Comparison of ENCODE assay signal across 8 mouse cellular contexts in the genomic region with DNA sequence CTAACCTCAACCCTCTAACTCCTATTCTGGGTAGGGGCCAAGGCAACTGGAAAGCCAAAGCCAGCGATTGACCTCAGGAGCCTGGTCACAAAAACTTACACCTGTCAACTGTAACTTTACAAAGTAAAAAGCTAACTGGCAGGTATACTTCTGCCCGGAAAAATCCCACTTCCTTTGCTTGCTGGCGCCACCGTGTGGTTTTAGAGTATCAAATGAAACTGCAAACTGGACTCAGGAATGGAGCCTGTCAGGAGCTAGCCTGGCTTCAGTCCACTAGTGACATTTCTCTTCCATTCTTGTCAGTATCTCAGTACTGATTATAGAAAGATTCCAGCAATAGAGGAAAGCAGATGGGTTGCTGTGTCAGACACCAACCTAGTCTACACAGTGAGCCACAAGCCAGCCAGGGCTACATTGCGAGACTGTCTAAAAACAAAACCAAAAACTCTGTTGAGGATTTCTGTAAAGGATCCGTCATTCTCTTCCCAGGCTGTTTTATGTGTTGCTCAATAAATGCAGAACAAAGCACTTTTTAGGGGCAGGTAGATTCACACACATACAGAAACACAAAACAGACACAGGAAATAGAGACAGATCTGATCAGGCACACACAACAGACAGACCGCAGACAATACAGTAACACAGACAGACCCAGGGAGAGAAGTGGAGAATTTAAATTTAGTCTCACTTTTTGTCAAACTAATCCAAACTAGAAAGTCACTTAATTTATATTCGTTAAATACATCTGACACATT. TPM values are rescaled to one million over a fixed set of nuclear protein-coding genes. Genes with fewer than 3 reads are reported as not detected.
DNase-seq lines count a peak whose midpoint lies in the region; ATAC-seq and TF ChIP-seq lines count a peak whose summit lies in the region.

No protein-coding gene starts in this region.

- WGBS in kidney, embryonic 16.5 days = 31% methylated on average over 8 of the region's 8 CpGs
- 31% methylated on average over 8 of the region's 8 CpGs for WGBS in embryonic facial prominence, embryonic 13.5 days
- 39% methylated on average over 8 of the region's 8 CpGs for WGBS in hindbrain, embryonic 15.5 days
- WGBS in stomach, postnatal 0 days = 32% methylated on average over 8 of the region's 8 CpGs

- H3K9ac ChIP-seq in kidney, embryonic 16.5 days (replicated peaks; ENCODE audit: low read length) = no peak overlapping the region
- 0 out of 2 replicates have a peak overlapping the region, but pooled peaks have one; percentile 36 for H3K9ac ChIP-seq in embryonic facial prominence, embryonic 13.5 days
- H3K9ac ChIP-seq in hindbrain, embryonic 15.5 days = no peak overlapping the region
- no peak overlapping the region for H3K9ac ChIP-seq in stomach, postnatal 0 days (ENCODE audit: low read length)

- no peak overlapping the region for H3K4me3 ChIP-seq in kidney, embryonic 16.5 days (ENCODE audit: low read length)
- no peak overlapping the region for H3K4me3 ChIP-seq in embryonic facial prominence, embryonic 13.5 days
- no peak overlapping the region for H3K4me3 ChIP-seq in hindbrain, embryonic 15.5 days
- H3K4me3 ChIP-seq in stomach, postnatal 0 days (ENCODE audit: low read depth, low read length) = no peak overlapping the region

- no peak for TF ChIP-seq EP300 in stomach, postnatal 0 days (optimal IDR thresholded peaks at IDR 0.05)

- intact Hi-C loops in left cerebral cortex, postnatal 14 days (cut with DNase I) = loop anchor here (2.0 to 10.0 kb wide), 2 partner anchors 55 to 85 kb away; partner anchors contain the start of gene Mccc1

- H3K27ac ChIP-seq in kidney, embryonic 16.5 days (ENCODE audit: low read length) = no peak overlapping the region
- no peak overlapping the region for H3K27ac ChIP-seq in embryonic facial prominence, embryonic 13.5 days
- no peak overlapping the region for H3K27ac ChIP-seq in hindbrain, embryonic 15.5 days (replicated peaks)
- H3K27ac ChIP-seq in stomach, postnatal 0 days (replicated peaks) = no peak overlapping the region

- TF ChIP-seq CTCF in stomach, postnatal 0 days (IDR thresholded peaks at IDR 0.05; ENCODE audit: low read depth) = peak; percentile 86

- peaks cover 2% of the 10 kb centered on the region; the same call in 1 of the 2 replicates for H3K4me1 ChIP-seq in kidney, embryonic 16.5 days (ENCODE audit: insufficient read depth, low read length)
- no peaks in the 10 kb centered on the region for H3K4me1 ChIP-seq in embryonic facial prominence, embryonic 13.5 days
- peaks cover 2% of the 10 kb centered on the region for H3K4me1 ChIP-seq in hindbrain, embryonic 15.5 days (replicated peaks)
- no peaks in the 10 kb centered on the region for H3K4me1 ChIP-seq in stomach, postnatal 0 days (replicated peaks; ENCODE audit: control insufficient read depth, insufficient read depth)

- no peak overlapping the region for H3K4me2 ChIP-seq in kidney, embryonic 16.5 days (replicated peaks; ENCODE audit: low read depth, low read length)
- H3K4me2 ChIP-seq in embryonic facial prominence, embryonic 13.5 days = no peak overlapping the region
- no peak overlapping the region for H3K4me2 ChIP-seq in hindbrain, embryonic 15.5 days
- no peak overlapping the region for H3K4me2 ChIP-seq in stomach, postnatal 0 days (replicated peaks; ENCODE audit: low read depth)

- DNase-seq in kidney, adult 11 months = peak; percentile 59
- DNase-seq in adrenal gland, postnatal 36 days = peak; percentile 68 to 73
- peak; percentile 47 to 67 for DNase-seq in left cerebral cortex, postnatal 14 days (ENCODE audit: low spot score in 2 of 2)
- DNase-seq in stomach, postnatal 0 days (ENCODE audit: low spot score) = peak; percentile 75

- H3K36me3 ChIP-seq in kidney, embryonic 16.5 days (ENCODE audit: insufficient read depth, low read length) = no peaks in the 10 kb centered on the region
- no peaks in the 10 kb centered on the region for H3K36me3 ChIP-seq in embryonic facial prominence, embryonic 13.5 days
- no peaks in the 10 kb centered on the region for H3K36me3 ChIP-seq in hindbrain, embryonic 15.5 days
- H3K36me3 ChIP-seq in stomach, postnatal 0 days (ENCODE audit: control insufficient read depth, insufficient read depth, low read length) = no peaks in the 10 kb centered on the region

- H3K9me3 ChIP-seq in kidney, embryonic 16.5 days (ENCODE audit: low read length) = no peaks in the 10 kb centered on the region
- no peaks in the 10 kb centered on the region for H3K9me3 ChIP-seq in embryonic facial prominence, embryonic 13.5 days
- no peaks in the 10 kb centered on the region for H3K9me3 ChIP-seq in hindbrain, embryonic 15.5 days
- H3K9me3 ChIP-seq in stomach, postnatal 0 days (ENCODE audit: control insufficient read depth, low read length) = no peaks in the 10 kb centered on the region

- no peak for ATAC-seq in kidney, embryonic 16.5 days (ENCODE audit: low FRiP score, low TSS enrichment)
- no peak for ATAC-seq in embryonic facial prominence, embryonic 13.5 days (ENCODE audit: insufficient number of reproducible peaks, insufficient read depth, low FRiP score, low TSS enrichment, low read depth)
- ATAC-seq in hindbrain, embryonic 15.5 days (ENCODE audit: low FRiP score, low read depth) = peak; percentile 56; the same call in 1 of the 2 replicates
- ATAC-seq in monocyte, adult 5-6 weeks (replicated peaks; ENCODE audit: insufficient number of reproducible peaks, low FRiP score, low TSS enrichment, poor library complexity, severe bottlenecking) = peak; percentile 50; the same call in 1 of the 2 replicates
- 0 out of 2 replicates have a peak, but pooled peaks have one; percentile 26 for ATAC-seq in stomach, postnatal 0 days (ENCODE audit: low FRiP score, low TSS enrichment)

- peaks cover 24% of the 10 kb centered on the region for H3K27me3 ChIP-seq in kidney, embryonic 16.5 days (ENCODE audit: insufficient read depth, low read length)
- peaks cover 11% of the 10 kb centered on the region; the same call in 1 of the 2 replicates for H3K27me3 ChIP-seq in embryonic facial prominence, embryonic 13.5 days
- peaks cover 23% of the 10 kb centered on the region for H3K27me3 ChIP-seq in hindbrain, embryonic 15.5 days
- H3K27me3 ChIP-seq in stomach, postnatal 0 days (ENCODE audit: control insufficient read depth, insufficient read depth, low read length) = no peaks in the 10 kb centered on the region; the same call in 1 of the 2 replicates

RNA-seq across cellular contexts. Expression of gene Acad9, which starts 5.5 kb away (rescaled TPM):
- polyA plus RNA-seq in kidney, embryonic 16.5 days (2015; fragmentation: Nextera tagmentation; extraction: Ambion mirVana) = 88.1 and 98.9 TPM in 2 replicates
- total RNA-seq in adrenal gland, postnatal 36 days (2021) = 10 to 100 TPM; 42.6 to 51.5 TPM
- polyA plus RNA-seq in embryonic facial prominence, embryonic 13.5 days (2015; fragmentation: Nextera tagmentation; extraction: Ambion mirVana) = 74.2 and 105 TPM in 2 replicates
- polyA plus RNA-seq in hindbrain, embryonic 15.5 days (2015; fragmentation: Nextera tagmentation; extraction: Ambion mirVana) = 74.9 and 86.2 TPM in 2 replicates
- 10 to 100 TPM; 46.9 to 48.0 TPM for total RNA-seq in left cerebral cortex, postnatal 14 days (2021)
- total RNA-seq in monocyte, adult 5-6 weeks (2017) = 19.8 to 29.2 TPM (median 23.8 TPM) in 3 replicates
- 75.4 and 86.2 TPM in 2 replicates for polyA plus RNA-seq in stomach, postnatal 0 days (2015; fragmentation: Nextera tagmentation; extraction: Ambion mirVana)

RNA-seq across cellular contexts. Expression of gene Ccdc144b, which starts 6.9 kb away (rescaled TPM):
- not detected in 2 replicates for polyA plus RNA-seq in kidney, embryonic 16.5 days (2015; fragmentation: Nextera tagmentation; extraction: Ambion mirVana)
- total RNA-seq in adrenal gland, postnatal 36 days (2021) = under 1 TPM; 0.07 to 0.10 TPM
- not detected in 2 replicates for polyA plus RNA-seq in embryonic facial prominence, embryonic 13.5 days (2015; fragmentation: Nextera tagmentation; extraction: Ambion mirVana)
- polyA plus RNA-seq in hindbrain, embryonic 15.5 days (2015; fragmentation: Nextera tagmentation; extraction: Ambion mirVana) = 0.03 TPM in 1 of 2 replicates, not detected in the other
- total RNA-seq in left cerebral cortex, postnatal 14 days (2021) = not detected
- not detected in 3 replicates for total RNA-seq in monocyte, adult 5-6 weeks (2017)
- not detected in 2 replicates for polyA plus RNA-seq in stomach, postnatal 0 days (2015; fragmentation: Nextera tagmentation; extraction: Ambion mirVana)

RNA-seq across cellular contexts. Expression of gene Mccc1, which starts 59.8 kb away (rescaled TPM):
- 73.7 and 74.8 TPM in 2 replicates for polyA plus RNA-seq in kidney, embryonic 16.5 days (2015; fragmentation: Nextera tagmentation; extraction: Ambion mirVana)
- 100 to 1,000 TPM in 1 of 2 experiments, 10 to 100 TPM in 1; 86.7 to 120 TPM for total RNA-seq in adrenal gland, postnatal 36 days (2021)
- 39.4 and 47.9 TPM in 2 replicates for polyA plus RNA-seq in embryonic facial prominence, embryonic 13.5 days (2015; fragmentation: Nextera tagmentation; extraction: Ambion mirVana)
- 28.5 and 29.0 TPM in 2 replicates for polyA plus RNA-seq in hindbrain, embryonic 15.5 days (2015; fragmentation: Nextera tagmentation; extraction: Ambion mirVana)
- 10 to 100 TPM; 30.0 TPM for total RNA-seq in left cerebral cortex, postnatal 14 days (2021)
- total RNA-seq in monocyte, adult 5-6 weeks (2017) = 1.2 to 13.1 TPM (median 11.5 TPM) in 3 replicates
- polyA plus RNA-seq in stomach, postnatal 0 days (2015; fragmentation: Nextera tagmentation; extraction: Ambion mirVana) = 19.6 and 24.8 TPM in 2 replicates

Comparison
In these comparisons a context has a peak if more than half of its experiments do, and no peak if none do; other contexts are left out.
1. ATAC-seq: peak in hindbrain, embryonic 15.5 days (single experiment), monocyte, adult 5-6 weeks (single experiment) and stomach, postnatal 0 days (single experiment); none in kidney, embryonic 16.5 days (single experiment) and embryonic facial prominence, embryonic 13.5 days (single experiment).
2. Peak in every context shown above with its lines, with median percentiles within 50 percentile points of each other: DNase-seq.